Mouse (Mus musculus) testis, adult 2 months (tissue): ENCODE data around the gene Dnajb14.
"Not testable (repeated sequence)": the region's sequence is repeated elsewhere in the genome, so short reads cannot be mapped to it uniquely, and the experiment has no call there.

Experiments used
- CTCF ChIP-seq: fragments of 200-500 bp; IDR thresholded peaks from 2 replicates; pipeline ENCODE4 v1.5.1; 2012; ENCODE audit warnings: low read depth, mild to moderate bottlenecking, inconsistent platforms, low read length, moderate library complexity; ENCODE audit not compliant: control insufficient read depth, insufficient read depth, insufficient replicate concordance
- POLR2A ChIP-seq: fragments of 200-500 bp; IDR thresholded peaks from 2 replicates; pipeline ENCODE4 v1.6.1; 2012; ENCODE audit warnings: low read depth, mild to moderate bottlenecking, inconsistent platforms, low read length, moderate library complexity; ENCODE audit not compliant: control insufficient read depth

DNA sequence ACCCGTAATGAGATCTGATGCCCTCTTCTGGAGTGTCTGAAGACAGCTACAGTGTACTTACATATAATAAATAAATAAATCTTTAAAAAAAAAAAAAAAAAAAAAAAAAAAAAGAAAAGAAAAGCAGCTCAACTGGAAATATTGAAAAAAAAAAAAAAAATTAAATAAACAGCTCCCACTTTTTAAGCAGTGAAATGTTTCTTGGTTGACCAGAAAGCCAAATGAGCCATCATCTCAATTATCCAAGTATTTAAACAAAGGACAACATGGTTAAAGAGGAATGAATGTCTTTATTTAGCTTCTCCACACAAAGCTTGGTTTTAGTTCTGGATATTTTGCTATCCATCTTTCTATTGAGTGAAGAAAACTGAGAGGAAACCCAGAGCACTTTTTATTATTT, 47.1 kb downstream of the Dnajb14 start:
- not testable (repeated sequence) for TF ChIP-seq CTCF, POLR2A
